Mouse (Mus musculus) small intestine, adult 2 months (tissue): Measurements from ENCODE around the gene St6galnac3. TPM values are rescaled to one million over a fixed set of nuclear protein-coding genes. Genes with fewer than 3 reads are reported as not detected.

Experiments
- H3K27ac ChIP-seq: fragments of 200-500 bp; 2 replicates; pipeline ENCODE4 v1.5.1; 2012; ENCODE audit warnings: low read depth, low read length, control low read depth, inconsistent platforms; ENCODE audit not compliant: insufficient read depth
- H3K27me3 ChIP-seq: fragments of 200-500 bp; 2 replicates; pipeline ENCODE4 v1.6.1; 2012; ENCODE audit warnings: mild to moderate bottlenecking, moderate library complexity, low read length, inconsistent platforms; ENCODE audit not compliant: control insufficient read depth, insufficient read depth
- H3K36me3 ChIP-seq: fragments of 200-500 bp; 2 replicates; pipeline ENCODE4 v1.6.1; 2012; ENCODE audit warnings: mild to moderate bottlenecking, low read length, control low read depth, inconsistent platforms; ENCODE audit not compliant: control insufficient read depth, insufficient read depth
- H3K4me1 ChIP-seq: fragments of 200-500 bp; 2 replicates; pipeline ENCODE4 v1.6.1; 2012; ENCODE audit warnings: low read length, inconsistent platforms, mixed read lengths; ENCODE audit not compliant: control insufficient read depth, insufficient read depth, insufficient read length
- H3K4me3 ChIP-seq: fragments of 200-500 bp; 2 replicates; pipeline ENCODE4 v1.5.1; 2012; ENCODE audit warnings: low read depth, mild to moderate bottlenecking, control low read depth, inconsistent platforms, low read length, moderate library complexity
- CTCF ChIP-seq: fragments of 200-500 bp; IDR thresholded peaks from 2 replicates; pipeline ENCODE4 v1.5.1; 2012; ENCODE audit warnings: low read depth, mild to moderate bottlenecking, control low read depth, inconsistent platforms, low read length, moderate library complexity, mixed read lengths; ENCODE audit not compliant: insufficient replicate concordance, insufficient read length; ENCODE audit errors: extremely low read depth
- POLR2A ChIP-seq: fragments of 200-500 bp; IDR thresholded peaks from 2 replicates; pipeline ENCODE4 v1.6.1; 2012; ENCODE audit warnings: low read depth, mild to moderate bottlenecking, control low read depth, inconsistent platforms, low read length, moderate library complexity
- WGBS: fragments of 180-500 bp; shearing (Covaris S2); methylation state at CpG from one replicate; pipeline ENCODE4 v1.1.7; 2018; 5-methylcytosine and 5-hydroxymethylcytosine counted together
- polyA plus RNA-seq: library from polyadenylated mRNA; depleted of rRNA; stranded (reverse); fragments of >200 nt; gene quantifications from 2 replicates; pipeline ENCODE4 v1.2.3, GENCODE M21; 2012

The St6galnac3 gene
- polyA plus RNA-seq, 1 experiment = 1.1 TPM

- TF ChIP-seq CTCF = no peak
- TF ChIP-seq POLR2A = no peak
- no peak overlapping the region for H3K27ac ChIP-seq
- no peaks in the 10 kb centered on the region for H3K36me3 ChIP-seq
- H3K27me3 ChIP-seq = no peaks in the 10 kb centered on the region
- no peaks in the 10 kb centered on the region for H3K4me1 ChIP-seq
- H3K4me3 ChIP-seq = no peak overlapping the region
- WGBS = 56% methylated on average over 3 of the region's 3 CpGs
These were observed 157.1 kb downstream of the St6galnac3 start for GRCm38 (mm10) chr3:153567913-153568312.

DNA sequence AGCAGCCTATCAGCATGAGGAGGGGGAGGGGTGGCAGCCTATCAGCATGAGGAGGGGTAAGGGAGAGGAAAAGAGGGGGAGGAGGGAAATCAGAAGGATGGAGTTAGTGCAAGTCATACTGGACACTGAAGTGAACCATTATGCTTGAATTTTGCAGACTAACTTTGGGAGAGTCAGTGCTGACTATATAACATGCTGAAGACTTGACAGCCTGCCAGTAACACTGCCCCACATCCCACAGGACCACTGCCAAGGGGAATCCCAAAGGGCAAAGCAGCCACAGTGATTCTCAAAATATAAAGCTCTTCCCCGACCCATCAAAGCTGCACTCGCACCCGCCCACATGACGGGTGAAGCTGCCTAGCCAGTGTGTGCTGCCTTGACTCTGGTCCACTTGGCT is 157.5 kb downstream of the St6galnac3 start:
- Histone ChIP-seq H3K36me3 (no peaks in the 10 kb centered on the region), H3K4me3 (no peak overlapping the region), H3K27ac (no peak overlapping the region), H3K27me3 (no peaks in the 10 kb centered on the region), H3K4me1 (no peaks in the 10 kb centered on the region)
- TF ChIP-seq CTCF (no peak), POLR2A (no peak)
- WGBS = 79% methylated on average over 4 of the region's 4 CpGs

GRCm38 (mm10) chr3:153566100-153566499 is 158.9 kb downstream of the St6galnac3 start:
- H3K4me3 ChIP-seq = no peak overlapping the region
- no peaks in the 10 kb centered on the region for H3K4me1 ChIP-seq
- 81% methylated on average over 2 of the region's 2 CpGs for WGBS
- TF ChIP-seq CTCF (no peak), POLR2A (no peak)
- no peaks in the 10 kb centered on the region for H3K36me3 ChIP-seq
- no peaks in the 10 kb centered on the region for H3K27me3 ChIP-seq
- no peak overlapping the region for H3K27ac ChIP-seq

DNA sequence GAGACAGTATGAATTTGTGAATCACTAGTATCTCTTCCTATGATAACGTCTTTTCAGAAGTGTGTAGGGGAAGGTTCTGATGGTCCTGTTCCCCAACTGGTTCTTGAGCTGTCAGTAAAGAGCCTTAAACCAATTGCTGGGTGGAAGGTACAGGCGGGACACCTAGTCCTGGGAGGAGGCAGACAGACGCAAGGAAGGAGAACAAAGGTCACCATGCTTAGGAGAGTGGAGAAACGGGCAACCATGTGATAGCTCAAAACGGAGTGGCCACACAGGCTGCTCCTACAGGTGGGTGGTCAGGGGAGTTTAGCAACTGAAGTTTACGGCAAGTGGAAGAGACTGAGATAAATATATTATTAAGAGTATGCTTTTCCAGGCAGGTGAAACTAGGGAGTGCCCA is 164.1 kb downstream of the St6galnac3 start:
- no peaks in the 10 kb centered on the region for H3K4me1 ChIP-seq
- WGBS = 27% methylated on average over 6 of the region's 6 CpGs
- H3K4me3 ChIP-seq = no peak overlapping the region
- TF ChIP-seq CTCF (no peak), POLR2A (no peak)
- H3K27ac ChIP-seq = no peak overlapping the region
- no peaks in the 10 kb centered on the region for H3K36me3 ChIP-seq
- H3K27me3 ChIP-seq = no peaks in the 10 kb centered on the region

- 89% methylated on average over 8 of the region's 8 CpGs for WGBS
- no peaks in the 10 kb centered on the region for H3K4me1 ChIP-seq
- TF ChIP-seq CTCF (no peak), POLR2A (no peak)
These were observed 165.4 kb downstream of the St6galnac3 start for GRCm38 (mm10) chr3:153559586-153559985.

GRCm38 (mm10) chr3:153556621-153557020 is 168.4 kb downstream of the St6galnac3 start:
- H3K4me1 ChIP-seq = no peaks in the 10 kb centered on the region
- TF ChIP-seq POLR2A (no peak), CTCF (no peak)
- no peaks in the 10 kb centered on the region for H3K27me3 ChIP-seq
- H3K27ac ChIP-seq = no peak overlapping the region
- no peak overlapping the region for H3K4me3 ChIP-seq
- 72% methylated on average over 11 of the region's 11 CpGs for WGBS
- H3K36me3 ChIP-seq = no peaks in the 10 kb centered on the region

More at GRCm38 (mm10) chr3:153559586-153559985, 165.4 kb downstream of the St6galnac3 start:
- no peaks in the 10 kb centered on the region for H3K36me3 ChIP-seq
- H3K27me3 ChIP-seq = no peaks in the 10 kb centered on the region
- no peak overlapping the region for H3K4me3 ChIP-seq
- no peak overlapping the region for H3K27ac ChIP-seq

- 91% methylated on average over 3 of the region's 3 CpGs for WGBS
- no peaks in the 10 kb centered on the region for H3K4me1 ChIP-seq
- TF ChIP-seq POLR2A (no peak), CTCF (no peak)
- no peak overlapping the region for H3K4me3 ChIP-seq
- no peaks in the 10 kb centered on the region for H3K36me3 ChIP-seq
- H3K27me3 ChIP-seq = no peaks in the 10 kb centered on the region
- H3K27ac ChIP-seq = no peak overlapping the region
These were observed 171.3 kb downstream of the St6galnac3 start for GRCm38 (mm10) chr3:153553712-153554111.

DNA sequence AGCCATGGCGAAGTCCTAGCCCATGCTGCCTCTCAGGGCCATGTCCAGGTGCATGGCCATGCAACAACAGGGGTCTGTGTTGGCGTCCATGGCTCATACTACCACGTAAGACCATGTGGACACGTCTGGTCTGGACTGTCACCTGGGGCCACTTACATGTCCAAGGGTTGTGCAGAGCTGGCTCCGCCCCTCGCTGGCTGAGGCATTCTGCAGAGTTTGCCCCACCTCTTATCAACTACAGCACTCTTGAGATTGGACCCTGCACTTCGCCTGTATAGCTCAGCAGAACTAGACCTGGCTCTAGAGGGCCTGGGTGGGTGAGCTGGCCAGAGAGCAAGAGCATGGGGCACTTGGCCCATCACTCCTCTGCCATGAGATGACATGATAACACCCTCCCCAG is 171.7 kb downstream of the St6galnac3 start:
- TF ChIP-seq POLR2A (no peak), CTCF (no peak)
- Histone ChIP-seq H3K4me1 (no peaks in the 10 kb centered on the region), H3K4me3 (no peak overlapping the region), H3K36me3 (no peaks in the 10 kb centered on the region), H3K27me3 (no peaks in the 10 kb centered on the region), H3K27ac (no peak overlapping the region)
- WGBS = 71% methylated on average over 7 of the region's 7 CpGs
